Mouse (Mus musculus) midbrain, embryonic 12.5 days (tissue): ENCODE data around the gene Pdk2. TPM values are rescaled to one million over a fixed set of nuclear protein-coding genes. Genes with fewer than 3 reads are reported as not detected.

Experiments
- ATAC-seq: fragments of 200-750 bp; cut with Nextera tagmentation; 2 replicates; pipeline ENCODE4 v1.8.0; 2017; ENCODE audit warnings: low read depth, moderate TSS enrichment, moderate library complexity; ENCODE audit not compliant: low FRiP score
- H3K27ac ChIP-seq: fragments of 300-500 bp; sonication (generic); replicated peaks from 2 replicates; pipeline ENCODE4 v1.5.1; 2016; ENCODE audit warnings: mild to moderate bottlenecking
- H3K27me3 ChIP-seq: fragments of 300-500 bp; sonication (generic); 2 replicates; pipeline ENCODE4 v1.6.1; 2016; ENCODE audit warnings: mild to moderate bottlenecking
- H3K36me3 ChIP-seq: fragments of 300-500 bp; sonication (generic); 2 replicates; pipeline ENCODE4 v1.6.1; 2016
- H3K4me1 ChIP-seq: fragments of 300-500 bp; sonication (generic); 2 replicates; pipeline ENCODE4 v1.6.1; 2016
- H3K4me2 ChIP-seq: fragments of 300-500 bp; sonication (generic); replicated peaks from 2 replicates; pipeline ENCODE4 v1.6.1; 2016; ENCODE audit warnings: mild to moderate bottlenecking, moderate library complexity
- H3K4me3 ChIP-seq: fragments of 300-500 bp; sonication (generic); 2 replicates; pipeline ENCODE4 v1.5.1; 2016; ENCODE audit warnings: mild to moderate bottlenecking
- H3K9ac ChIP-seq: fragments of 300-500 bp; sonication (generic); replicated peaks from 2 replicates; pipeline ENCODE4 v1.6.1; 2016; ENCODE audit warnings: mild to moderate bottlenecking, moderate library complexity
- H3K9me3 ChIP-seq: fragments of 300-500 bp; sonication (generic); 2 replicates; pipeline ENCODE4 v1.6.1; 2016; ENCODE audit warnings: mild to moderate bottlenecking
- WGBS: fragments of 180-500 bp; shearing (Covaris S2); methylation state at CpG from one replicate; pipeline ENCODE4 v1.1.7; 2016; 5-methylcytosine and 5-hydroxymethylcytosine counted together
- polyA plus RNA-seq: library from polyadenylated mRNA; unstranded; fragments of >200 nt; fragmentation: Nextera tagmentation; extraction: Ambion mirVana; gene quantifications from 2 replicates; pipeline ENCODE4 v1.2.1, GENCODE M21; 2016

Gene Pdk2
- polyA plus RNA-seq, 1 experiment from 2014 or later = 22.7 TPM

- Histone ChIP-seq H3K9ac (peak overlapping the region; percentile 73), H3K4me1 (peaks cover 62% of the 10 kb centered on the region), H3K27ac (peak overlapping the region; percentile 91), H3K4me2 (peak overlapping the region; percentile 98), H3K9me3 (no peaks in the 10 kb centered on the region), H3K36me3 (no peaks in the 10 kb centered on the region), H3K4me3 (peak overlapping the region; percentile 56), H3K27me3 (no peaks in the 10 kb centered on the region)
- WGBS = 19% methylated on average over 10 of the region's 10 CpGs
- no peak for ATAC-seq
Observed at GRCm38 (mm10) chr11:94988780-94989561, 52.2 kb downstream of the Pdk2 start.

GRCm38 (mm10) chr11:94987851-94988250 lies 53.3 kb downstream of the Pdk2 start:
- Histone ChIP-seq H3K4me1 (peaks cover 51% of the 10 kb centered on the region), H3K27me3 (no peaks in the 10 kb centered on the region), H3K27ac (no peak overlapping the region), H3K9ac (no peak overlapping the region), H3K4me3 (no peak overlapping the region), H3K9me3 (no peaks in the 10 kb centered on the region), H3K4me2 (no peak overlapping the region), H3K36me3 (no peaks in the 10 kb centered on the region)
- WGBS = 78% methylated on average over 8 of the region's 8 CpGs
- no peak for ATAC-seq

DNA sequence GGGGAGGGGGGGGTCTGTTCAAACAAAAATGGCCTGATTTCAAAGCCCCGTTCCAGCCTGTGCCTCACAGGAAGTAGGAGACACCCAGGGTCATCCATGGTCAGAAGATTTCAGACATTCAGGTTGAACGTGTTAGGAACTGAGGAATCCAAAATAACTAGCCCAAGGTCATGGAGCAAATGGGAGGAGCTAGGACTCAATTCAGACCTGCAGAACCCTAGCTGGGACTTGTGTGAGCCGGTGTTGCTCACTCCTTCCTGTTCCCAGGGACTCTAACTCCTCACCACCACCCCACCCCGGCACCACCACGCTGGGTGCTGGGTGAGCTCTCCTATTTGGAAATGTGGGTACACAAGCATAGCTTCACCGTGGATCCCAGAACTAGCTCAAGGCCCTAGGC lies 53.8 kb downstream of the Pdk2 start:
- 44% methylated on average over 6 of the region's 6 CpGs for WGBS
- Histone ChIP-seq H3K36me3 (no peaks in the 10 kb centered on the region), H3K4me2 (no peak overlapping the region), H3K9ac (no peak overlapping the region), H3K27ac (no peak overlapping the region), H3K4me1 (peaks cover 46% of the 10 kb centered on the region), H3K9me3 (no peaks in the 10 kb centered on the region), H3K4me3 (no peak overlapping the region), H3K27me3 (no peaks in the 10 kb centered on the region)
- no peak for ATAC-seq

DNA sequence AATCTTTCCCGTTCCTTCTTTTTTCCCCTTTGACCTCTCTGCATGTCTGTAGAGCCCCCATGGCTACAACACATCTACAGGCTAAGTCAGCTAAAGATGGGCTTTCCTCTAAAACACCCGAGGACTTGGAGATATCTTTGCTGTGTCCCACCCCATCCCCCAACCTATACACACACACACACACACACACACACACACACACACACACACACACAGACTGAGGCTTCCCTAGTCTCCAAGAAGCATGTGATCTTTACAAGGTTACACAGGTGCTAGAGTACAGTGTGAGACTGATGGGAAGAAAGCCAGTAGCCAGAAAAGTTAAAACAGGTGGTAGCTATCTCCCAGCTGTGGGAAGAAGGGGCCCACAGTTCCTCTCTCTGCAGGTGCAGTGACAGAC lies 54.7 kb downstream of the Pdk2 start:
- H3K4me1 ChIP-seq = peaks cover 40% of the 10 kb centered on the region
- H3K27ac ChIP-seq = no peak overlapping the region
- no peak overlapping the region for H3K4me3 ChIP-seq
- no peak overlapping the region for H3K4me2 ChIP-seq
- H3K9me3 ChIP-seq = no peaks in the 10 kb centered on the region
- 78% methylated on average over 2 of the region's 2 CpGs for WGBS
- no peak overlapping the region for H3K9ac ChIP-seq
- no peak for ATAC-seq
- H3K36me3 ChIP-seq = no peaks in the 10 kb centered on the region
- no peaks in the 10 kb centered on the region for H3K27me3 ChIP-seq

DNA sequence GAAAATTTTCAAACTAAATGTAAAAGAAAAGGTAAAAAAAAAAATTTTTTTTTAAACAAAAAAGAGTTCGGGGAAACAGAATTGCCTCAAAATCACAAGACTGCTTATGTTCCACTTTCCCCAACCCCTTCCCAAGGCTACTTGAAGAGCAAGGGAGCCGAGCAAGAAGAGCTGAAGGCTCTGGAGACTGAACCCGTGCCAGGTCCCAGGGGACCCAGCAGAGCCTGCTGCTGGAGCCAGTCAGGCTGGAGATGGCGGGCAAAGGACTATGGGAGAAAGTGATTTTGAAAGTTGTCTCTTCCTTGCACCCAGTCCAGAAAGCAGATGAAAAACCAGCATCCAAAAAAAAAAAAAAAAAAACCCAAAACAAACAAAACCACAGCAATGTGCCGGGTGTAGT lies 55.3 kb downstream of the Pdk2 start:
- Histone ChIP-seq H3K27ac (no peak overlapping the region), H3K9ac (no peak overlapping the region), H3K4me1 (peaks cover 40% of the 10 kb centered on the region), H3K9me3 (no peaks in the 10 kb centered on the region), H3K4me3 (no peak overlapping the region), H3K27me3 (no peaks in the 10 kb centered on the region), H3K36me3 (no peaks in the 10 kb centered on the region), H3K4me2 (no peak overlapping the region)
- 85% methylated on average over 5 of the region's 5 CpGs for WGBS
- ATAC-seq = no peak

DNA sequence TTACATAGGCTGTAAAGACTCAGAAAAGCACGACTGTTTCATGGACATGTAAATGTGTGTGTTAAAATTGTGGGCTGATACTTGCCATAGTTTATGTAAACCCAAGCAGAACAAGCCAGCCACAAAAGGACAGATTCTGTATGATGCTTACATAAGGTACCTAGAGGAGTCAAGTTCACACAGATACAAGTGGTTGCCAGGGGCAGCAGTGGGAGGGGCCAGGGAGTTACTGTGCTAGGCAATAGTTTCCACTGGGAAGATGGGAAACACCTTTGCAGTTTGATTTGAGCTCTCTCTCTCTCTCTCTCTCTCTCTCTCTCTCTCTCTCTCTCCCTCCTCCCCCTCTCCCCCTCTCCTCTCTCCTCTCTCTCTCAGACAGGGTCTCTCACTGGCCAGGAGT lies 56.0 kb downstream of the Pdk2 start:
- Histone ChIP-seq H3K9ac (no peak overlapping the region), H3K4me2 (no peak overlapping the region), H3K27ac (no peak overlapping the region), H3K27me3 (no peaks in the 10 kb centered on the region), H3K9me3 (no peaks in the 10 kb centered on the region), H3K36me3 (no peaks in the 10 kb centered on the region), H3K4me3 (no peak overlapping the region), H3K4me1 (peaks cover 34% of the 10 kb centered on the region)
- WGBS = 49% methylated on average over 1 of the region's 1 CpGs
- no peak for ATAC-seq

GRCm38 (mm10) chr11:94979462-94980179 lies 61.5 kb downstream of the Pdk2 start:
- Histone ChIP-seq H3K36me3 (no peaks in the 10 kb centered on the region), H3K4me1 (peaks cover 8% of the 10 kb centered on the region; the same call in 1 of the 2 replicates), H3K4me2 (peak overlapping the region; percentile 45), H3K4me3 (no peak overlapping the region), H3K27me3 (no peaks in the 10 kb centered on the region), H3K9me3 (no peaks in the 10 kb centered on the region), H3K27ac (no peak overlapping the region), H3K9ac (no peak overlapping the region)
- peak; percentile 18; the same call in 1 of the 2 replicates for ATAC-seq
- 79% methylated on average over 11 of the region's 11 CpGs for WGBS

DNA sequence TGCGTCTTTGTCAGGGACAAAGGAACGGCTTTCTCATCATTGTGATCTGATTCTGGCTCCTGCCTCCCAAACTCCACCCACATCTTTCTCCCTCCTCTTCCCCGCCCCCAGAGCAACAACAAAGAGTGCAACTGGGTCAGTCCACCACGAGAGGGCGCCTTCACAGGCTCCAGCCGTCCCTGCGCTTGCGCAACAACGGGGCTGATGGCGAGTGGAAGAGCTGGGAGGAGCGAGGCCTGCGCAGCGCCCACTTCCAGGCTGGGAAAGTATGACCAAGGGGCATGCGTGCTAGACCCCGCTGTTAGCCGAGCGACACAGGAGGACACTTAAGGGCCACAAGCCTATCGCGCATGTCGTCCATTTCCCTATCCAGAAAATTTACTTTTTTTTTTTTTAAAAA lies 62.2 kb downstream of the Pdk2 start:
- Histone ChIP-seq H3K9me3 (no peaks in the 10 kb centered on the region), H3K4me3 (peak overlapping the region; percentile 18), H3K36me3 (no peaks in the 10 kb centered on the region), H3K4me2 (peak overlapping the region; percentile 45), H3K27me3 (no peaks in the 10 kb centered on the region), H3K4me1 (peaks cover 8% of the 10 kb centered on the region; the same call in 1 of the 2 replicates), H3K9ac (0 out of 2 replicates have a peak overlapping the region, but pooled peaks have one; percentile 24), H3K27ac (peak overlapping the region; percentile 86)
- under 1% methylated on average over 20 of the region's 20 CpGs for WGBS
- peak; percentile 96 for ATAC-seq

- Histone ChIP-seq H3K4me2 (peak overlapping the region; percentile 45), H3K27me3 (no peaks in the 10 kb centered on the region), H3K36me3 (no peaks in the 10 kb centered on the region), H3K9ac (0 out of 2 replicates have a peak overlapping the region, but pooled peaks have one; percentile 24), H3K9me3 (no peaks in the 10 kb centered on the region), H3K27ac (peak overlapping the region; percentile 86), H3K4me1 (peaks cover 8% of the 10 kb centered on the region; the same call in 1 of the 2 replicates), H3K4me3 (peak overlapping the region; percentile 18)
- 50% methylated on average over 9 of the region's 9 CpGs for WGBS
- peak; percentile 71 for ATAC-seq
Observed at GRCm38 (mm10) chr11:94978178-94978915, 62.8 kb downstream of the Pdk2 start.
